Mouse (Mus musculus) lung, postnatal 0 days (tissue): ENCODE results near the gene Gm3625.

ENCODE experiments used
- CTCF ChIP-seq: IDR thresholded peaks from 2 replicates; pipeline ENCODE4 v1.5.1; 2016; ENCODE audit warnings: antibody characterized with exemption, mild to moderate bottlenecking
- EP300 ChIP-seq: IDR thresholded peaks from 2 replicates; pipeline ENCODE4 v1.6.1; 2016; ENCODE audit warnings: antibody characterized with exemption, mild to moderate bottlenecking, control low read depth

DNA sequence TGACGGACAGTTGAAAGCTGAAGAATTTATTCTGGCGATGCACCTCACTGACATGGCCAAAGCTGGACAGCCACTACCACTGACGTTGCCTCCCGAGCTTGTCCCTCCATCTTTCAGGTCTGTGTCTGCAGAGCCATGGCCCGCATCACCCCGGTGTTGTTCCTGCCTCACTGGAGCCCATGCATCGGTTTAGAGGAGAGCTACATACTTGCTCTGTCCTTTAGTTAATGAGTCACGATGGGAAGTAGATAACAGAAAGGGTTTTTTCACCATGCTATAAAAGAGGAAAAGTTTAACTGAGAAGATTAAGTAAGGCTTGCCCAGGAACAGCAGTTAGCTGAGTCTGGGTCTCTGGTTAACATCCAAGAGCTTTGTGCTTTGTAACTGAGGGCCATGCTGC is 40.2 kb upstream of the Gm3625 start:
- TF ChIP-seq EP300 = no peak
- no peak for TF ChIP-seq CTCF
